Mouse (Mus musculus) CH12.LX (cell line): ENCODE results near the gene Tstd1. TPM values are rescaled to one million over a fixed set of nuclear protein-coding genes. Genes with fewer than 3 reads are reported as not detected.

Experiments used
- DNase-seq: peaks from one replicate; pipeline ENCODE4 v3.0.0-alpha.2; 2013; ENCODE audit errors: extremely low read depth
- H3K27ac ChIP-seq: 2 replicates; pipeline ENCODE4 v1.5.1; 2012; ENCODE audit warnings: low read depth, mild to moderate bottlenecking, control low read depth, moderate library complexity; ENCODE audit not compliant: insufficient read depth
- H3K27me3 ChIP-seq: replicated peaks from 2 replicates; pipeline ENCODE3; 2012; ENCODE audit warnings: inconsistent platforms
- H3K36me3 ChIP-seq, 2 experiments: replicated peaks in 1 of 2; 2 replicates each; pipeline versions ENCODE3 to v1.6.1; 2012; ENCODE audit warnings: inconsistent platforms in 1 of 2, low read length in 1 of 2, mild to moderate bottlenecking in 1 of 2, mixed read lengths in 1 of 2, moderate library complexity in 1 of 2; ENCODE audit not compliant: control insufficient read depth in 1 of 2, insufficient read depth in 1 of 2
- H3K4me1 ChIP-seq, 2 experiments: 2 replicates each; pipeline ENCODE4 v1.6.1; 2012; ENCODE audit warnings: inconsistent platforms in 1 of 2, moderate library complexity in 1 of 2; ENCODE audit not compliant: insufficient read depth in 2 of 2, control insufficient read depth in 1 of 2
- H3K4me2 ChIP-seq: 2 replicates; pipeline ENCODE4 v1.6.1; 2012; ENCODE audit warnings: low read depth, mild to moderate bottlenecking, control low read depth; ENCODE audit not compliant: poor library complexity, insufficient read depth, severe bottlenecking
- H3K4me3 ChIP-seq, 3 experiments: fragments of 150-350 bp in 1 of 3; sonication (generic) in 1 of 3; replicated peaks in 1 of 3; 2 replicates each; pipeline versions ENCODE3 to v1.5.1; 2011 to 2012; ENCODE audit warnings: low read depth in 2 of 3, low read length in 2 of 3, mild to moderate bottlenecking in 2 of 3, moderate library complexity in 2 of 3, control low read depth in 1 of 3, improper control_type of control experiment in 1 of 3, inconsistent platforms in 1 of 3, mixed read lengths in 1 of 3; ENCODE audit not compliant: poor library complexity in 1 of 3
- H3K79me2 ChIP-seq: replicated peaks from 2 replicates; pipeline ENCODE4 v1.6.1; 2012; ENCODE audit warnings: mild to moderate bottlenecking, moderate library complexity; ENCODE audit not compliant: control insufficient read depth, poor library complexity, insufficient read depth, severe bottlenecking; ENCODE audit errors: extremely low read depth
- H3K9ac ChIP-seq: 2 replicates; pipeline ENCODE4 v1.6.1; 2012; ENCODE audit warnings: low read depth, mild to moderate bottlenecking, control low read depth, moderate library complexity; ENCODE audit not compliant: insufficient read depth
- H3K9me3 ChIP-seq: replicated peaks from 2 replicates; pipeline ENCODE3; 2012; ENCODE audit warnings: low read length, inconsistent platforms, mixed read lengths
- CHD2 ChIP-seq: IDR thresholded peaks from 2 replicates; pipeline ENCODE4 v1.6.1; 2011; ENCODE audit warnings: low read length, improper control_type of control experiment
- CTCF ChIP-seq, 2 experiments: IDR thresholded peaks in 1 of 2; conservative IDR thresholded peaks in 1 of 2; 2 replicates each; pipeline ENCODE4 v1.5.1; 2011 to 2012; ENCODE audit warnings: low read depth in 2 of 2, low read length in 2 of 2, improper control_type of control experiment in 1 of 2, inconsistent platforms in 1 of 2, mild to moderate bottlenecking in 1 of 2, moderate library complexity in 1 of 2
- E2F4 ChIP-seq: IDR thresholded peaks from 2 replicates; pipeline ENCODE4 v1.6.1; 2011; ENCODE audit warnings: low read depth, low read length, improper control_type of control experiment; ENCODE audit not compliant: insufficient replicate concordance
- ELF1 ChIP-seq: IDR thresholded peaks from 2 replicates; pipeline ENCODE4 v1.6.1; 2014; ENCODE audit warnings: low read depth, mild to moderate bottlenecking, inconsistent platforms, low read length, improper control_type of control experiment
- EP300 ChIP-seq: IDR thresholded peaks from 2 replicates; pipeline ENCODE4 v1.6.1; 2011; ENCODE audit warnings: low read length, improper control_type of control experiment
- ETS1 ChIP-seq: conservative IDR thresholded peaks from 2 replicates; pipeline ENCODE4 v1.6.1; 2012; ENCODE audit warnings: low read depth, mild to moderate bottlenecking, inconsistent platforms, low read length, improper control_type of control experiment, moderate library complexity
- HCFC1 ChIP-seq: IDR thresholded peaks from 2 replicates; pipeline ENCODE4 v1.6.1; 2012; ENCODE audit warnings: low read depth, mild to moderate bottlenecking, inconsistent platforms, low read length, improper control_type of control experiment
- IRF4 ChIP-seq: IDR thresholded peaks from 2 replicates; pipeline ENCODE4 v1.6.1; 2014; ENCODE audit warnings: low read depth, mild to moderate bottlenecking, inconsistent platforms, low read length, improper control_type of control experiment
- JUN ChIP-seq: IDR thresholded peaks from 2 replicates; pipeline ENCODE4 v1.6.1; 2011; ENCODE audit warnings: low read depth, mild to moderate bottlenecking, low read length, improper control_type of control experiment, moderate library complexity; ENCODE audit not compliant: insufficient read depth
- JUND ChIP-seq: conservative IDR thresholded peaks from 2 replicates; pipeline ENCODE4 v1.6.1; 2011; ENCODE audit warnings: low read depth, low read length, improper control_type of control experiment
- KAT2A ChIP-seq: IDR thresholded peaks from 2 replicates; pipeline ENCODE4 v1.6.1; 2012; ENCODE audit warnings: low read length, improper control_type of control experiment, inconsistent platforms; ENCODE audit not compliant: insufficient replicate concordance
- MAFK ChIP-seq: IDR thresholded peaks from 2 replicates; pipeline ENCODE4 v1.6.1; 2011; ENCODE audit warnings: low read length, improper control_type of control experiment; ENCODE audit not compliant: insufficient replicate concordance
- MAZ ChIP-seq: IDR thresholded peaks from 2 replicates; pipeline ENCODE4 v1.6.1; 2012; ENCODE audit warnings: low read depth, mild to moderate bottlenecking, inconsistent platforms, low read length, improper control_type of control experiment, moderate library complexity
- MEF2A ChIP-seq: IDR thresholded peaks from 2 replicates; pipeline ENCODE4 v1.6.1; 2014; ENCODE audit warnings: low read depth, mild to moderate bottlenecking, inconsistent platforms, low read length, improper control_type of control experiment, borderline replicate concordance
- MXI1 ChIP-seq: IDR thresholded peaks from 2 replicates; pipeline ENCODE4 v1.6.1; 2011; ENCODE audit warnings: mild to moderate bottlenecking, low read depth, low read length, improper control_type of control experiment
- MYC ChIP-seq: IDR thresholded peaks from 2 replicates; pipeline ENCODE4 v1.6.1; 2011; ENCODE audit warnings: low read depth, mild to moderate bottlenecking, improper control_type of control experiment, low read length
- NELFE ChIP-seq: IDR thresholded peaks from 2 replicates; pipeline ENCODE4 v1.6.1; 2011; ENCODE audit warnings: low read depth, low read length, improper control_type of control experiment
- NRF1 ChIP-seq: IDR thresholded peaks from 2 replicates; pipeline ENCODE4 v1.6.1; 2014; ENCODE audit warnings: low read depth, mild to moderate bottlenecking, inconsistent platforms, low read length, improper control_type of control experiment, moderate library complexity
- POLR2A ChIP-seq: IDR thresholded peaks from 2 replicates; pipeline ENCODE4 v1.6.1; 2011; ENCODE audit warnings: low read depth, mild to moderate bottlenecking, improper control_type of control experiment, low read length
- POLR2AphosphoS2 ChIP-seq: IDR thresholded peaks from 2 replicates; pipeline ENCODE4 v1.6.1; 2011; ENCODE audit warnings: low read depth, low read length, improper control_type of control experiment
- RAD21 ChIP-seq: IDR thresholded peaks from 2 replicates; pipeline ENCODE4 v1.6.1; 2011; ENCODE audit warnings: low read depth, mild to moderate bottlenecking, low read length, improper control_type of control experiment, moderate library complexity
- RCOR1 ChIP-seq: conservative IDR thresholded peaks from 2 replicates; pipeline ENCODE4 v1.6.1; 2012; ENCODE audit warnings: low read depth, mild to moderate bottlenecking, inconsistent platforms, low read length, improper control_type of control experiment
- SMC3 ChIP-seq: IDR thresholded peaks from 2 replicates; pipeline ENCODE4 v1.6.1; 2011; ENCODE audit warnings: low read depth, low read length, improper control_type of control experiment
- TCF12 ChIP-seq: IDR thresholded peaks from 2 replicates; pipeline ENCODE4 v1.6.1; 2014; ENCODE audit warnings: low read depth, mild to moderate bottlenecking, inconsistent platforms, low read length, improper control_type of control experiment
- USF2 ChIP-seq: conservative IDR thresholded peaks from 2 replicates; pipeline ENCODE4 v1.6.1; 2011; ENCODE audit warnings: low read depth, low read length, improper control_type of control experiment
- ZKSCAN1 ChIP-seq: IDR thresholded peaks from 2 replicates; pipeline ENCODE4 v1.6.1; 2012; ENCODE audit warnings: low read depth, inconsistent platforms, low read length, improper control_type of control experiment, borderline replicate concordance
- ZNF384 ChIP-seq: IDR thresholded peaks from 2 replicates; pipeline ENCODE4 v1.6.1; 2012; ENCODE audit warnings: low read depth, low read length, improper control_type of control experiment, inconsistent platforms
- dilution Hi-C: fragments of 300-500 bp; cut with MboI; formaldehyde crosslinking; loops from 2 replicates; pipeline ENCODE4 v1.14.3; 2020; ENCODE audit warnings: low sequenced_read_pairs; ENCODE audit not compliant: extremely low pct_unique_long_range_greater_than_20kb, extremely low pct_ligation_motif_present
- in situ Hi-C: fragments of 300-500 bp; cut with MboI; formaldehyde crosslinking; loops from 3 replicates; pipeline ENCODE4 v1.14.3; 2019; ENCODE audit warnings: low sequenced_read_pairs, low pct_ligation_motif_present, low pct_unique_long_range_greater_than_20kb, mixed read lengths
- polyA plus RNA-seq: library from polyadenylated mRNA; unstranded; fragments of >175 nt; gene quantifications from 2 replicates; pipeline ENCODE4 v1.2.1, GENCODE M21; 2012; ENCODE audit warnings: low read depth; ENCODE audit not compliant: insufficient read length
- total RNA-seq, 2 experiments: library from RNA; depleted of rRNA; stranded (reverse); fragments of 300-350 nt in 1 of 2; fragments of >200 nt in 1 of 2; gene quantifications; 2 replicates each; pipeline ENCODE4 v1.2.3; 2012 to 2014

The Tstd1 gene
- total and polyA plus RNA-seq, 3 experiments = 1.4 to 3.5 (median 2.5) TPM

GRCm38 (mm10) chr1:171438014-171438670, 19.5 kb downstream of the Tstd1 start:
- DNase-seq = no peak
- H3K9ac ChIP-seq = peak overlapping the region; percentile 33
- H3K4me3 ChIP-seq = peak overlapping the region; percentile 44 to 57 (median 52)
- TF ChIP-seq KAT2A (no peak), SMC3 (no peak), CHD2 (no peak), RCOR1 (no peak), MYC (no peak), POLR2AphosphoS2 (no peak), RAD21 (no peak), ELF1 (no peak), USF2 (no peak), ETS1 (no peak), NRF1 (no peak), ZKSCAN1 (no peak), JUN (no peak), E2F4 (no peak), JUND (no peak)
- H3K4me1 ChIP-seq = peaks cover 8 to 43% of the 10 kb centered on the region in 2 experiments; a peak in 3 of 4 replicates
- peaks cover 36% of the 10 kb centered on the region for H3K27me3 ChIP-seq
- no peaks in the 10 kb centered on the region for H3K36me3 ChIP-seq
- no peak overlapping the region for H3K27ac ChIP-seq
- H3K79me2 ChIP-seq = no peaks in the 10 kb centered on the region
- in situ Hi-C loops = no loop called here
- peak overlapping the region; percentile 82 for H3K4me2 ChIP-seq
- H3K9me3 ChIP-seq = no peaks in the 10 kb centered on the region
- dilution Hi-C loops = no loop called here

DNA sequence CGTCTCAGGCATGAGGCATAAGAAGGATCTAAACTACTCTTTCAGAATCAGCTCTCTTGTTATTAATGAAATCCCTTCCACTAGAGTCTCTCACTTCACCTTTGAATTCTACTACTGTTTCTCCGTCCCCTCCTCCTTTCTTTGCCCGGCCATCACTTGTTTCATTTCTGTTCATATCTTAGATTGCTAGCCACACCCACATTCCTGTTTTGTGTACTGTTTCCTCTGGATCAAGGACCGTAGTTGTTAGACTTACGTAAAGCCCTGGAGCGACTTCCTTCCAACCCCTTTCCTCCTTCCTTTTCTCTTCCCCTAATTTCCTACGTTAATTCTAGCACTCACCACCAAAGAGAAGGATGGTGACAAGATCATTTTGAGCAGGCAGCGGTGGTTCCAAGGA, 20.4 kb downstream of the Tstd1 start:
- peaks cover 8 to 43% of the 10 kb centered on the region in 2 experiments; a peak in 3 of 4 replicates for H3K4me1 ChIP-seq
- peaks cover 7% of the 10 kb centered on the region for H3K9me3 ChIP-seq
- H3K27ac ChIP-seq = no peak overlapping the region
- H3K4me3 ChIP-seq = no peak overlapping the region
- TF ChIP-seq ELF1 (no peak), POLR2AphosphoS2 (no peak), KAT2A (no peak), MEF2A (no peak), CTCF (conservative IDR thresholded peaks at IDR 0.05 in 1 of 2, IDR thresholded peaks at IDR 0.05 in 1 of 2; ENCODE audit: low read depth in 2 of 2, low read length in 2 of 2) (no peak), HCFC1 (no peak), IRF4 (no peak), EP300 (no peak), SMC3 (no peak), NELFE (no peak), MXI1 (no peak), CHD2 (no peak), ZNF384 (no peak), TCF12 (no peak), MAZ (no peak), POLR2A (no peak), ZKSCAN1 (no peak), MAFK (no peak), USF2 (no peak)
- TF ChIP-seq, all 38 proteins: peak for 0
- peaks cover 34% of the 10 kb centered on the region for H3K27me3 ChIP-seq
- no peaks in the 10 kb centered on the region for H3K36me3 ChIP-seq
- no peak overlapping the region for H3K9ac ChIP-seq
- peak overlapping the region; percentile 82; the same call in 1 of the 2 replicates for H3K4me2 ChIP-seq
- no peaks in the 10 kb centered on the region for H3K79me2 ChIP-seq
- DNase-seq = no peak
- in situ Hi-C loops = no loop called here
- dilution Hi-C loops = no loop called here
